Mouse (Mus musculus): ENCODE measurements around the gene Hivep3.

Gene Hivep3

DNA sequence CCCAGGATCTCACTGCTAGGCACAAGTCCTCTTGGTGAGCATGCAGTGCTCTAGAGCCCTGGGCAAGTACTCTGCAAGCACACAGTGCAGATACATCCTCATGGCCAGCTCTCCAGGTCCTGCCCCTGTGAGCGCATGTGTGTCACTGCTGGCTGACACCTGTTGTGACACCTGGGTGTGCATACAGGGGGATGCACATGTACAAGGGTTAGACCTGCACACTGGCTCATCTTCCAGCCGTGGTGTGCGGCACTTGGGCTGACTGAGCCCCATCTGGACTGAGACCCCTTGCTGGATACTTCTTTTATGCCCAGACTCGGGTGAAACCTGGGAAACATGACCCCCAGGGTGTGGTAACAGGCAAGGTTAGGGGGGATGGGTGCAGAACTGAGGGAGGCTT, 314.7 kb downstream of the Hivep3 start:
- DNase-seq (ENCODE audit: extremely low spot score, low read depth, low spot score): no peak

DNA sequence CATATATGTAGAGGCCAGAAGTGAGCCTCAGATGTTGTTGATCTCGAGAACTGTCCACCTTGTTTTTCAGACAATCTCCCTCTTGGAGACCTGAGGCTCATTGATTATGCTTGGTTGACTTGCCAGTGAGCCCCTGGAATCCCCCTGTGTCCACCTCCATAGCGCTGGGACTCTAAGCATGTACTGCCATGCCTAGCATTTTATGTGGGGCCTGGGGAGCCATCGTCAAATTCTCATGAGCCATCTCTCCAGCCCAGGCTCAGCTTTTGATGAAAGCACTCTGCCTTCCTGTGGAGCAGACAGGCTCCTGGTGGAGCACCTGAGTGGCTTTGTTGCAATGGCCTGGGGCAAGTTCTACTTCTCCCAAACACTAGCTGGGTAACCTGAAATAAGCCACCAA, 316.3 kb downstream of the Hivep3 start:
- no peak for DNase-seq (ENCODE audit: extremely low spot score, low read depth, low spot score)

DNA sequence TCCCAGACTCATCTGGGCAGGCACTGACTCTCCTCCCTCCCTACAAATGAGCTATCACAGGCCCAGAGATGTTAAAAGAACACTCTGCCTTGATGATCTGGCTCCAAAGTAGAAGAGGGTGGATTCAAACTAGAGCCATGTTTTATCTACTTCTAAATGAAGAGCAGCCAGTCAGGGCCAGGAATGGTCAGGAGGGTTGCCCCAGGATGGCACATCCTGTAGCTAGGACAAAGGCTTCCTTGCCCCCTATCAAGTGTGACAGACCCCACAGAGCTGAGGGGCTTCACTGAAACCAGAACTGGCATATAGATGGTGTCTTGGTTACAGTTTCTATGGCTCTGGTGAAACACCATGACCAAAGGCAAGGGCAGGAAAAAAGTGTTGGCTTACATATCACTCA, 318.9 kb downstream of the Hivep3 start:
- no peak for DNase-seq (ENCODE audit: extremely low spot score, low read depth, low spot score)

DNA sequence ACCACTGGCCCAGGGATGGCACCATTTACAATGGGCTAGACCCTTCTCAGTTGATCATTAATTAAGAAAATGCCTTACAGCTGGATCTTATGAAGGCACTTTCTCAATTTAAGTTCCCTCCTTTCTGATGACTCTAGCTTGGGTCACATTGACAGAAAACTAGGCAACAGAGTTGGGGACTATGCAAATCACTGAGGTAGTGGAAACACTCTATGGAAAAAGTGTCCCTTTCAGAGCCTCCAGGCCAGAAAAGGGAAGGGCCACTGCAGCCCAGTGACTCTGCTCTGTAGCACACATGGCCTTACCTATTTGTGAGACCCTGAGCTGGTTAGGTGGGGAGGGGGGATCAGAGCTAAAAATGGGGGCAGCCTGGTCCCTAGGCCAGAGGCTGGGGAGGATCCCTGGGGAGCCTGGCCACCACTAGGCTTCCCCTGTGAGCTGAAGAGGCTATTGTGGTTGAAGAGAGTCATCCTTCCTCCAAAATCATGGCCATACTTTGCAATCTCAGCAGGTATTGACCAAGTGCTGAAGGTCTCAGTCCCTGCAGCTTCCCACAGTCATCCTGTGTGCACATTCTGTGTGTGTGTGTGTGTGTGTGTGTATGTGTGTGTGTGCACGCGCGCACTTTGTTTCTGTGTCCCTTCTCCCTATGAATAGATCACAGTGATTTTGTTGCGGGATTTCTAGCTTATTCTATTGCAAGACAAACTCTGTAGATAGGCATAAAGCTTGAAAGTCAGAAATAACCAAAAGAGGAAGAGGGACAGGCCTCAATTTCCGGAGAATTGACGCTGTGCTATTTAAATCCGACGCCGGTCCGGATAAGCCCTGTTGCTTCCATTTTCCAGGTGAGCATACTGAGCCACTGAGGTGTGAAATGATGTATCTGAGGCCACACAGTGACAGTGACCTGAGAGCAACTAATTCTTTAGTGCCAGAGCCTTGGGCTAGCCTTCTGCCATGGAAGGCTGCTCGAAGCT, 319.7 kb downstream of the Hivep3 start:
- DNase-seq (ENCODE audit: extremely low spot score, low read depth, low spot score): no peak

DNA sequence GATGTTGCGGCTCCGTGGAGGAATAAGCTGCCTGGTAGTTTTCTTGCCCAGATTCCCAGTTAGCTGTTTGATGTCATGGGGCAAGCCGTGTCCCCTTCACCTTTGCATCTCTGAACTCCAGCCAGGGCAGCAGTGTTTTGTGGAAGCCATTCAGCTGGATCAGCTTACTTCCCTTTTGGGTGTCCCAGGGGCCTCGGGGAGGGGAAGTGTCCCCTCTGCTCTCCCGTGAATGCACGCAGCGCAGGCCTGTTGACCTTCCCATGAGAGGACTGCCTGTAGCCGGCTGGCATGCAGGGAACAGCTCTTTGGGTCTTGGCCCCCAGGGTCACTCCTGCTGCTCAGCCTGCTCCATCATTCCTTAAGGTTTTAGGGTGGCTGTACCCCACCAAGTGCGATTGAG, 320.6 kb downstream of the Hivep3 start:
- DNase-seq (ENCODE audit: extremely low spot score, low read depth, low spot score): no peak

DNA sequence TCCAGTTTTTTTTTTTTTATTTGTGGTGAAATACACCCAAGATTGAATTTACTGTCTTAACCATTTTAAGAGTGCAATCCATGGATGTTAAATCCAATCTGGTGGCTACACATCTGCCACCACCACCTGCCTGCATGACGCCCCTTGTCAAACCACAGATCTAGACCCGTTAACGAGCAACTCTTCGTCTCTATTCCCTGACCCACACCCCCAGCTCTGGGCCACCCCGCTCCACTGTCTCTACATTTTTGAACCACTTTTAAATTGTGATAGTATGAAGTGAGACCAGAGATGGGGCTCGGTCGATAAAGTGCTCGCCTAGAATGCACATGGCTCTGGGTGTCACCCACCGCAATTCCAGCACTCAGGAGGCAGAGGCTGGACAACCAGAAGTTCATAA, 322.9 kb downstream of the Hivep3 start:
- no peak for DNase-seq (ENCODE audit: extremely low spot score, low read depth, low spot score)

DNA sequence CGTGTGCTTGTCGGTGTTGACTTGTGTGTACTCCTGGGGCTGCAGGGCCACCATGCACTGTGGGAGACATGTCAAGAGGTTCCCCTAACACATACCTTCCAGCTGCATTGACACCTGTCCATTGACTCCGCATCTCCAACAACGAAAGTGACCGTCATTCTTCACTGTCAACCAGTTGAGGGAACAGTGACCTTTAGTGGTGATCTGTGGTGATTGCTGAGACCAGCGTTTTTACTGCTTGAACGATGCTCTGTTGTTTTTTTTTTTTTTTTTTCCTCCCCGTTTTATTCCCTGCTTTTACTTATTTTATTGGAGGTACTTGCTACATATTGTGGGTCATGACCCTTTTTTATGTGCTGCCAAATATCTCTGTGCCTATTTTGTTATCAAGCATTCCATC, 323.9 kb downstream of the Hivep3 start:
- DNase-seq (ENCODE audit: extremely low spot score, low read depth, low spot score): no peak

DNA sequence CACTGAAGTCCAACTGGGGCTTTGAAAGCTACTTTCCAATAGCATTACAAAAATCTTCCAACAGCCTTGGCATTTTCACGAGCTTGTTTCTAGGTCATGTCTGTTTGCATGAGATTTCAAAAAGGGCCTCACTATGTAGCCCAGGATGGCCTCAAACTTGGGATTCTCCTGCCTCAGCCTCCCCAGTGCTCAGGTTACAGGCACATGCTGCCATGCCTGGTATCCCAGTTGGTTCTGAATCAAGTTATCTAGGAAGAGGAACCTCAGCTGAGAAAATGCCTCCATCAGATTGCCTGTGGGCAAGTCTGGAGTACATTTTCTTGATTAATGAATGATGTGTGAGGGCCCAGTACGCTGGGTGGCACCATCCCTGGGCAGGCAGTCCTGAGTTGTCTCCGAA, 324.6 kb downstream of the Hivep3 start:
- DNase-seq (ENCODE audit: extremely low spot score, low read depth, low spot score): no peak

DNA sequence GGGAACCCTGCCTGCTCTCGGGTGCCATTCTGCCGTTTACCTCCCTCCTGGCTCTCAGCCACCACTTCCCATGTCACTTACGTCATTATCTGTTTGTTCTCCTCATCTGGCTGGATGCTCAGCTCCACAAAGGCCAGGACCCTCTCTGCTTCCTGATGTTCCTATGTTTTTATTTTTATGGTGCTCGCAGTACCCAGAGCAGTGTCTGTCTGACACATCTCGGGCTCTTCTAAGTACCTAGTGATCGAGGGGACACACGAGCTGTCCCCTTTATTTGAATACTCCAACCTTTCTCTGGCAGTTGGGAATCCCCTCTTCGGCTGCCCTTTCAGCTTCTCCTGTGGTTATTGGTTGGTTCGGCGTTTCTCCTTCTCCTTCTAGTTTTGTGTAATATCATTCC, 325.2 kb downstream of the Hivep3 start:
- DNase-seq (ENCODE audit: extremely low spot score, low read depth, low spot score): no peak

DNA sequence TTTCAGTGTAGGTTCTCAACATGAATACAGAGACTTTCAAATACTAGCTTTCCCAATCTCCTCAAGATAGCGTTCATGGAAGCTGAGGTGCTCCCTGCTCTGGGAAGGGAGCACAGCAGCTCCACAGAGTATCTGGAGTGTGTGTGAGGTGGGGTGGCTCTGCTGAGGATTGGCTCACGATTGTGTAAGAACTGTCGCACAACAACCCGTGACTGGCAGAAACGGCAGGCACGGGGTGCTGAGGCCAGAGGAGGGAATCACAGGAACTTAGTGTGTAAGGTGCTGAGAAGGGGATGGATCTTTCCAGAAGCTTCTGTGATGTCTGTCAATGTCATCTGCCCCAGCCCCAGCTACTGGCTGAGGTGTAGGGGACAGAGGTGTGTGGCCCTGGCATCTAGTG, 328.1 kb downstream of the Hivep3 start:
- no peak for DNase-seq (ENCODE audit: extremely low spot score, low read depth, low spot score)

DNA sequence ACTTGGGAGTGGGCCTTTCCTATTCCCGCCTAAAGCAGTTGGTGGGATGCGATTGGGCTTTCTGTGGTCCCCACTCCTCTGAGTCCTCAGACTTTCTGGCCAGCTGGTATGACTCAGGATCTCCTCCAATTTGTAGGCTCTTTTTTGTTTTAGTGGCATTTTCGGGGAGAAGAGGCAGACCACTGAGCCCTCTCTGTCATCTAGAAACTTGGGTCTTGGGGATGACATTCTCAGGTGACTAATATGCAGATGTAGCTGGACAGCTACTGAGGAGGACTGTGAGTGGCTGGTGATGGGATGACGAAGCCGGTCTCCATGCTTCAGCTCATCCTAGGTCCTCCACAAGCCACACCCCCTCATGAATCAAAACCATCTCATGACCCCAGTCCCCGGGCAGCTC, 328.6 kb downstream of the Hivep3 start:
- no peak for DNase-seq (ENCODE audit: extremely low spot score, low read depth, low spot score)

DNA sequence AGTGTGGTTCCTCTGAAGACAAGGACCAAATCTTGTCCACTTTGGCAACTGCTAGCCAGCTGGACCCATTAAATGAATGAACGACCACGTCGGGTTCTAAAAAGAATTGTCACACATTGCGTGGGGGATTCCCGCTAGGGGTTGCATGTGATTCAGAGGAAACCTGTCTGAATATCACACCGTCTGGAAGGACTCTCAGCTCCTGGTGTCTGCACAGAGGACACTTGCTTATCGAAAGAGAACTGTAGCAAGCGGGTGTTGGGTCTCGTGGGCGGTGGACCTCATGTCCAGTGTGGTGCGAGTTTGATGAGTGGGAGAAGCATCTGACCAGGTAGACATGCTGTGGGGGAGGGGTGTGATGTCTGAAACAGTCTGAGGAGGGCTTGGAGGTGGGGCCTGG, 329.2 kb downstream of the Hivep3 start:
- no peak for DNase-seq (ENCODE audit: extremely low spot score, low read depth, low spot score)

DNA sequence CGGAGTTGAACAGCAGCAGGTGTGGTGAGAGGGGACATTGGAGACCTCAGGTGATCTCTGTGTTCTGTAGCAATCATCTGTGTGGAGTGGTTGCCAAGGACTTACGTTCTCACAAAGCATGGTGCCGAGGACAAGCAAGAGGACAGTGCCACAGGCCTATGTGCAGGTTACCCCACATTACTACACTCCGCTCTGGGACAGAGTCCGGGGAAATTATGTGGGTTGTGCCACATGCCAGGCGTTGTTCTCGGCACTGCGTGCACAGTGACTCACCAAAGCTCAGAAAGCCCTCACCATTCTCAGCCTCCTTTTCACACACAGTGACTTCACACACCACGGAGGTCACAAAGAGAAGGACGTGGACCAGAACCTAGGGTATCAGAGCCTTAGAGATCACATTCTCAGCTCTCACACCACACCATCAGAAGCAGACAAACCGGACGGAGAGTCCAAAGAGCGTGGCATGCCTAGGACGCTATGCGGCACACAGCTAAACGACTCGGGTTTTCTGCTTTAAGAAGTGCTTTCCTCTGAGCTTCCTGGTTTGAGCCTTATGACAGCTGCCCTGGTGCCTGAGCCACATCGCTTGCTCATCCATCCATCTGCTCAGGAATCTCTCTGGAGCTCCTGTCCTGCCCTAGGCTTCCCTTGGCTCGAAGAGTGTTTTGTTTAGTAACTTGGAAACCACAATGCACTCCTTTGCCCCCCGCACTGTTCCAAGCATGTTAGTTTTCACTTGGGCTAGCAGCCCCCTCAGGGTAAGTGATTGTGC, 330.0 kb downstream of the Hivep3 start:
- no peak for DNase-seq (ENCODE audit: extremely low spot score, low read depth, low spot score)

DNA sequence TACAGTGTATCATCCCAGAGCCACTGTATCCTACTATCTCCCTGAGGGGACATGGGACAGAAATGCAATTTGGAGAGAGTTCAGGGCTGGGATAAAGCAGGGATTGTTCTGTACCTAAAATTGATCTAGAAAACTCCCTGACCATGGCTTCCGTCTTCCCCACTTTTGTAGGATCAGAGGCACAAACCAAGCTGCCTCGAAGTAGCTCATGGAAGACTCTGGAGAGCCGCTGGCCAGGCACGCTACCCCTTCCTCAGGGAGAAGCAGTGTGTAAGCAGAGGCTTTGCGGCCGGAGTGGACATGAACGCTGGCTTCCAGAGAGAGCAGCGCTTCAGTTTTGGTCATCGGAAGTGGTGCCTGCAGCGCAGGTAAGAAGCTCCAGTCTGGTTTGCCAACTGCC, 331.1 kb downstream of the Hivep3 start, which contains the start of gene AL607142.1:
AL607142.1 (plus strand) TSS at position 301 of the 400 bp plus-strand sequence.
- no peak for DNase-seq (ENCODE audit: extremely low spot score, low read depth, low spot score)

DNA sequence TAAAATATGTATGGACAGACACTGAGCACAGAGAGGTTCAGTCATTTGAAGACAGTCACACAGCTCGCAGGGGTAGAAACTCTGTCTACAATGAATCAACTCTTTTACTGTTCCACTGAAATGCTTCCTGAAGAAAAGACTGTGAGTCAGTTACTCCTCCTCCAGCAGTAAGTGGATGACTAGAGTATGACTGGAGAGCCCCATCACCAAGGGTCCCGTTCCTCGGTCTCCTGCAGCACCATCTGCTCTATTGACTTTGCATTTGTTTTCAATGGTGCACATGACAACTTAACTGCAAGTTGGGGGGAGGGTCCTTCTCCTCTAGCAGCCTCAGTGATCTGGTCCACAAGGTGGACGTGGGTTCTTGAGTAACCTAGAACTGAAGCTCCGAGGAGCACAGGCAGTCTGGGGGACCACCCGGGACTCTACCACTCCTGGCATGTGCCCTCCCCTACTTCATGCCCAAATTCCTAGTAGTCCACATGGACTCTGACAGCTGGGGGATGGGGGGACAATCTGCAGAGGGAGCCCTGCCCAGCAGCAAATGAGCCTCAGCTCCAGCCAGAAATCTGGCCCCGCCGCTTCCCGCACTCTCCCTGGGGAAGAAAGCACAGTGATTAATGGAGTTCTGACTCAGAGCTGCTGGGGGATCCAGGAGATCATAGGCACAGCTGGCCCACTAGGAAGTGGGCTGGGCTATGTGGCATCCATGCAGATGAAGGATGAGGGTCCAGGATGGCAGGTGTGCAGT, 333.4 kb downstream of the Hivep3 start:
- no peak for DNase-seq (ENCODE audit: extremely low spot score, low read depth, low spot score)

DNA sequence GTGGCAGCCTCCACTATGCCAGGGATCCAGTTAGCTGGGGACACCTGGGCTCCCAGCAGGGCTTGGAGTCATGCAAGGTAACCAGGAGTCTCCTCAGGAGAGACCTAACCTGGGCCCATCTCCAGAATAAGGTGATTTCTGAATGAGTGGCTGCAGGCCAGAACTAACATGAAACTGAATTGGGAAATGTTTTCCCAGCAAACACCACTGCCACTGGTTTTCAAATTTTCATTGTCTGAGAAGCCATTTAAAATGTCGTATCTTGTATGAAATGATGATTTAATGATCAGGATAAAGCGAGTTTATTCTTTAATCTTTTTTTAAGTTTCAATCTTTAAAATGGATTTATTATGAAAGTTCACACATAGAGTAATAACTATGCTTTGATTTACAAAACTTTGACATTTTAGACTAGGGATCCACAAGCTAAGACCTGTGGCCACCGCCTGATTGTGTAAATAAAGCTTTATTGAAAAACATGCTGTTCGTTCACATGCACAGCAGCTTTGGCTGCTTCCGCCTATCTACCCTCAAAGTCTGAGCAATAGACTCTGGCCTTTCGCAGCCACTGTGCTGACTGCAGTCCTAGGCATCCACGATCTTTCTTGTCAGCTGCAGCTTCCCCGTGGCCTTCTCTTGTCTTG, 334.1 kb downstream of the Hivep3 start:
- no peak for DNase-seq (ENCODE audit: extremely low spot score, low read depth, low spot score)

DNA sequence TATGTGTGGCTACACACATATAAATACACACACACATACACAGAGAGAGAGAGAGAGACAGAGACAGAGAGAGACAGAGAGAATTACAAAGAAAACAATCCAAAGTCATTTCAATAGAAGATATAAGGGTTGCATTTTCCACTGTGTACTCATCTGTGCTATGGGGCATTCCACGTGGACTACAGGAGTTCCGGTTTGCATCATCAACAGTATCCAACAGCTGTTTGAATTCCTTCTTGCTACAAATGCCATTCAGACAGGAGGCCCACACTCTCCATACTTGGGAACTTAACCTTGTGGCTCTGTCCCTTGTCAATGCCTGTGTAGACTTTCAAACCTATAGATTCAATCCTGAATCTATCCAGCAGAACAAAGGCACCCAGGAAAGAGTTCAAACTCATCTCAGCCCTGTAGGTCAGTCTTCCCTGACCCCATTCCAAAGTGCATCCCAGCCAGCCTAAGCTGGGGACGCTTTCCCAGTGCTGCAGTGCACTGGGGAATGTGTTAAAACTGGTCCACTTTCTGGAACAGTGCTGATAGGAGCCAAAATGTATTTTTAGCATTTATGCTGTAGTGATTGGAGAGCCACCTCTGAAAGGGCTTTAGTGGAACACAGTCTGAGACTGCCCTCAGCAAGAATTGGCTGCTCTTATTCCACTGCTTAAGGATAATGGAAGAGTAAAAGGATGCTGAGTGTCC, 335.4 kb downstream of the Hivep3 start:
- no peak for DNase-seq (ENCODE audit: extremely low spot score, low read depth, low spot score)

DNA sequence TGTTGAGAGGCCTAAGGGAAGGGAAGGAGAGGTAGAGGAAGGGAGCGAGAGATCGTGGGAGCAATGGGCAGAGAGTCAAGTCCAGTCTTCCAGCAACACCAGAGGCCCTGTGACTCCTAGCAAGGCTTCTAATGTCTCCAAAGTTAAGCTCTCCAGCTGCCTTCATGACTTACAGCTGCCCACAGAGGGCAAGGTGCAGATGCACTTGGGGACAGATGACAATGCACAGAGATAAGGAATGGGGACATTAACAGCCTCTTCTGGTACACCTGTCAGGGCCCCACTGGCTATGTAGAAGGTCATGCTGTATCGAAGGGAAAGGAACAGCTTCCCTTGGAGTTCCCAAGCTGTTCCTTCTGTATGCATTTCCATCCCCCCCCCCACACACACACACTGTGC, 336.0 kb downstream of the Hivep3 start:
- DNase-seq (ENCODE audit: extremely low spot score, low read depth, low spot score): no peak

DNA sequence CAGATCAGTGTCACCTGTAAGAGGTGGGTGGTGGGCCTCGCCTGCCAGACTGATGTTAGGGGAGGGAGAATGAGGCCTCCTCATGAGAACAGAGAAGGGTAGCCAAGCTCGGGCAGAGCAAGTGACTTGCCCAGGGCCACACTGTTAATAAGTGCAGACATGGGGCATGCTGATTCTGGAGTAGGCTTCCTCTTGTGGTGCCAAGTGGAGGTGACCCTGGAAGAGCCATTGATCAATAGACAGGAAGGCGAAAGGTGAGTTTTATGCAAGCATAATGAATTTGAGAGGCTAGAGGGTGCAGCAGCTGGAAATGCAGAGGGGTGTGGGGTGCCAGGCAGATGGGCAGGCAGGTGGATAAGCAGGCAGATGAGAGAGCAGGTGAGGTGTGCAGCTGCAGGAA, 337.8 kb downstream of the Hivep3 start:
- DNase-seq (ENCODE audit: extremely low spot score, low read depth, low spot score): no peak

DNA sequence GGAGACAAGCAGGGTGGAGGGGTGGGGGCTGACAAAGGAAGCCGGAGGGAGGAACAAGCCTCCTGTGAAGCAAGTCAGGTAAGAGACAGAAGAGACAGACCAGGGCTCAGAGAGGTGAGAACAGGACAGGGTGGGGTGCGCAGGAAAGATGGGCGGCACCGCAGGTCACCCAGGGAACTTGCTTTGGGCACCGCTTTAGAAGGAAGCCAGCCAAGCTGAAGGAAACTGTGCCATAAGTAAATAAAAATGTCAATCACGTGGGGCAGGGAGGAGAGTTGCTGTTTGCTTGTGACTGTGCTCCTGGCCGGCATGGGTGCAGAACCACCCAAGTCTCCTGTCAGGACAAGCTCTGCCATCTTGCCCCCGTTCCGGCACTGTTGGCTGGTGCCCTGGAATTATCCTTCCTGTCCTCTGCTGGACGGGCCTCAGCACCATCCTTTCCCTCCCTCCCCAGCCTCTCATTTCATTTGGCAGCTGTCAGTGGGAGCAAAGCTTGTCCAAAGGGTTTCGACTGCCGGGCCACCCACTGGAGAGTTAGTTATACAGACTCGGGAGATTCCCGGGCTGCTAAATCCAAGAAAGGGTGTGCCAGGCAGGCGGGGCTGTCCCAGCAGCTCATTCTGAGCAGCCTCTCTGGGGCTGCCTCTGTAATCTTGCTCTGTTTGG, 338.4 kb downstream of the Hivep3 start:
- no peak for DNase-seq (ENCODE audit: extremely low spot score, low read depth, low spot score)

Data from hindlimb bud, embryonic 11.5 days (tissue).